In genomic region chr16:75362095-75362494, GRCm38 (mm10) we compare ENCODE assay signal across 16 mouse cellular contexts.
DNase-seq lines count a peak whose midpoint lies in the region; ATAC-seq and TF ChIP-seq lines count a peak whose summit lies in the region.
"Had no signal": no experiment of that assay in that cellular context is flagged by ENCODE, and none has a peak within 500 bp of the region (broad histone marks: within the 10 kb centered on the region; RNA-seq: fewer than 3 reads in every experiment).

No protein-coding gene starts in this region.

- H3K27me3 ChIP-seq in forebrain, embryonic 14.5 days (replicated peaks; ENCODE audit: control insufficient read depth, insufficient read depth, low read length): no peaks in the 10 kb centered on the region
- H3K27me3 ChIP-seq in forebrain, embryonic 11.5 days (ENCODE audit: control insufficient read depth, insufficient read depth, low read length): no peaks in the 10 kb centered on the region
- no peaks in the 10 kb centered on the region for H3K27me3 ChIP-seq in embryonic facial prominence, embryonic 14.5 days (replicated peaks; ENCODE audit: control insufficient read depth, insufficient read depth, low read length)
- H3K27me3 ChIP-seq: heart, embryonic 15.5 days; limb, embryonic 12.5 days had no signal

- no peaks in the 10 kb centered on the region for H3K9me3 ChIP-seq in forebrain, embryonic 14.5 days (replicated peaks; ENCODE audit: control insufficient read depth, low read length)
- H3K9me3 ChIP-seq in forebrain, embryonic 11.5 days (ENCODE audit: control insufficient read depth, low read length): no peaks in the 10 kb centered on the region
- no peaks in the 10 kb centered on the region for H3K9me3 ChIP-seq in embryonic facial prominence, embryonic 14.5 days (ENCODE audit: control insufficient read depth, low read length)
- H3K9me3 ChIP-seq: forebrain, embryonic 10.5 days; heart, embryonic 15.5 days; limb, embryonic 12.5 days had no signal

- 82% methylated on average over 4 of the region's 4 CpGs for WGBS in forebrain, embryonic 14.5 days
- 85% methylated on average over 4 of the region's 4 CpGs for WGBS in forebrain, embryonic 11.5 days
- WGBS in embryonic facial prominence, embryonic 14.5 days: 64% methylated on average over 4 of the region's 4 CpGs

- H3K36me3 ChIP-seq in forebrain, embryonic 14.5 days (ENCODE audit: control insufficient read depth, insufficient read depth, low read length): no peaks in the 10 kb centered on the region
- no peaks in the 10 kb centered on the region for H3K36me3 ChIP-seq in forebrain, embryonic 11.5 days (ENCODE audit: control insufficient read depth, insufficient read depth, low read length)
- H3K36me3 ChIP-seq in embryonic facial prominence, embryonic 14.5 days (ENCODE audit: control insufficient read depth, insufficient read depth, low read length): no peaks in the 10 kb centered on the region
- H3K36me3 ChIP-seq: forebrain, embryonic 10.5 days; heart, embryonic 15.5 days; limb, embryonic 12.5 days had no signal

- H3K4me3 ChIP-seq in forebrain, embryonic 14.5 days (ENCODE audit: low read depth, low read length): no peak overlapping the region
- H3K4me3 ChIP-seq in forebrain, embryonic 11.5 days (ENCODE audit: low read depth, low read length): no peak overlapping the region
- no peak overlapping the region for H3K4me3 ChIP-seq in left cerebral cortex, adult 2 months
- H3K4me3 ChIP-seq in embryonic facial prominence, embryonic 14.5 days (ENCODE audit: low read depth, low read length): no peak overlapping the region
- H3K4me3 ChIP-seq: forebrain, embryonic 10.5 days; heart, embryonic 15.5 days; limb, embryonic 12.5 days had no signal

- intact Hi-C loops in left cerebral cortex, adult 2 months (cut with DNase I): loop anchor here (5.0 kb wide), 1 partner anchor 505 kb away; no protein-coding TSS in a partner anchor
- intact Hi-C loops in left cerebral cortex, postnatal 36 days (cut with DNase I): no loop called here

- no peak overlapping the region for H3K4me2 ChIP-seq in forebrain, embryonic 14.5 days (ENCODE audit: low read length)
- H3K4me2 ChIP-seq in forebrain, embryonic 11.5 days (ENCODE audit: low read depth, low read length, severe bottlenecking): no peak overlapping the region
- no peak overlapping the region for H3K4me2 ChIP-seq in embryonic facial prominence, embryonic 14.5 days (ENCODE audit: low read depth, low read length)
- H3K4me2 ChIP-seq: heart, embryonic 15.5 days; limb, embryonic 12.5 days had no signal

- peak; percentile 63 for TF ChIP-seq CTCF in left cerebral cortex, adult 2 months (IDR thresholded peaks at IDR 0.05)

- 0 out of 2 replicates have a peak, but pooled peaks cover 5% of the 10 kb centered on the region for H3K4me1 ChIP-seq in forebrain, embryonic 14.5 days (ENCODE audit: control insufficient read depth, insufficient read depth, low read length)
- no peaks in the 10 kb centered on the region for H3K4me1 ChIP-seq in forebrain, embryonic 11.5 days (replicated peaks; ENCODE audit: control insufficient read depth, insufficient read depth, low read length)
- no peaks in the 10 kb centered on the region for H3K4me1 ChIP-seq in embryonic facial prominence, embryonic 14.5 days (ENCODE audit: control insufficient read depth, insufficient read depth, low read length)
- H3K4me1 ChIP-seq: heart, embryonic 15.5 days; limb, embryonic 12.5 days had no signal

- H3K9ac ChIP-seq in forebrain, embryonic 14.5 days (ENCODE audit: low read length): no peak overlapping the region
- H3K9ac ChIP-seq in forebrain, embryonic 11.5 days (ENCODE audit: low read length): no peak overlapping the region
- H3K9ac ChIP-seq in embryonic facial prominence, embryonic 14.5 days (ENCODE audit: low read depth, low read length): no peak overlapping the region
- H3K9ac ChIP-seq: heart, embryonic 15.5 days; limb, embryonic 12.5 days had no signal

- H3K27ac ChIP-seq in forebrain, embryonic 14.5 days (ENCODE audit: low read depth, low read length): no peak overlapping the region
- no peak overlapping the region for H3K27ac ChIP-seq in forebrain, embryonic 11.5 days (ENCODE audit: low read depth, low read length)
- no peak overlapping the region for H3K27ac ChIP-seq in left cerebral cortex, adult 2 months
- no peak overlapping the region for H3K27ac ChIP-seq in embryonic facial prominence, embryonic 14.5 days (replicated peaks; ENCODE audit: low read depth, low read length)
- H3K27ac ChIP-seq: forebrain, embryonic 10.5 days; heart, embryonic 15.5 days; limb, embryonic 12.5 days had no signal

- ATAC-seq in forebrain, embryonic 14.5 days: no peak
- ATAC-seq in forebrain, embryonic 11.5 days (replicated peaks; ENCODE audit: low FRiP score): no peak
- no peak for ATAC-seq in embryonic facial prominence, embryonic 14.5 days (ENCODE audit: low read depth)

- peak; percentile 50 for DNase-seq in forebrain, embryonic 14.5 days (ENCODE audit: low spot score)
- DNase-seq in forebrain, embryonic 11.5 days (ENCODE audit: low spot score): no peak
- DNase-seq in left cerebral cortex, adult 2 months (ENCODE audit: extremely low spot score in 1 of 2, low spot score in 2 of 2): no peak
- DNase-seq in left cerebral cortex, postnatal 36 days (ENCODE audit: low spot score in 2 of 2): no peak
- DNase-seq in A20 (ENCODE audit: low read depth, low spot score): peak; percentile 30
- DNase-seq in embryonic facial prominence, embryonic 14.5 days (ENCODE audit: low spot score): peak; percentile 20
- DNase-seq in right cerebral cortex, postnatal 36 days (ENCODE audit: low spot score in 2 of 2): no peak
- no peak for DNase-seq in MN1 (ENCODE audit: low spot score)
- DNase-seq: gastrocnemius, postnatal 10 days; kidney, postnatal 10 days; lung, postnatal 14 days; right cerebral cortex, postnatal 4 days; thymus, postnatal 25 days had no signal

Comparison
In these comparisons a context has a peak if more than half of its experiments do, and no peak if none do; other contexts are left out.
1. DNase-seq: peak in forebrain, embryonic 14.5 days (single experiment), A20 (single experiment) and embryonic facial prominence, embryonic 14.5 days (single experiment); none in forebrain, embryonic 11.5 days (single experiment), left cerebral cortex, adult 2 months (0 of 2), left cerebral cortex, postnatal 36 days (0 of 2), right cerebral cortex, postnatal 36 days (0 of 2) and MN1 (single experiment).